Mouse (Mus musculus): ENCODE measurements at regions not wholly inside any gene's neighbourhood (a gene's known extent, or its start where the extent isn't known, plus 50 kb on each side); places are given as distances from the start of the nearest gene placed in this dataset.

GRCm38 (mm10) chr4:131161501-131161900 lies 217.3 kb downstream of the Matn1 start:
- no peak for DNase-seq

- DNase-seq, result no peak
Observed at GRCm38 (mm10) chr4:131163782-131164315, 219.7 kb downstream of the Matn1 start.

DNA sequence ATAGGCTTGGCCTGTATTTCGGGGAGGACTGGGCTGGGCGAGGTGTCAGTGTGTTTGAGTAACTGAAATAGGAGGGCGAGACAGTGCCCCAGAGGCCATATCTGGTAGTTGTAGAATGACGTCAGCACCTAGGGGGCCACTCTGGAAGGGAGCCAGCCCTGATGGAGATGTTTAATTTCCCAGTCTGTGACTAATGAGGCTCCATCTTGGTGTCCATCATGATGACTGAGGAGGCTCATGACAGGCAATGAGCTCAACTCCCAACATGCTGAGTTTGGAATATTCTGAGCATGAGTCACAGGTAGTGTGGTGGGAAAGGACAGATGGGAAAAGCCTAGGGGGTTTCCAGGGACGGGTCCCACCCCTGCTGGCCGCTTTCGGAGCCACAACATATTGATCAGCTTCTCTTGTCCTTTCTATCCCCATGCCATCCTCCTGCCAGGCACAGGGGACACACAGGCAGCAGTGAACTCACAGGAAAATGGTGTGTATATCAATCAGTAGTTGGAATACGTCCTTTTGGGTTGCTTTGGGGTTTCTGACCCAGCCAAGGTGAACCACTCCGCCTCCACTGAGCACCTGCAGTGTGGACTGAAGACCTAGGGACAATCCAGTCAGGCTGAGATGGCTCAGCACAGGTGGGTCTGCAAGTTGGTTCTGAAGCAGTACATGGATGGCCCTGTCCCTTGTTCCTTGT lies 222.5 kb downstream of the Matn1 start:
- no peak for DNase-seq

DNA sequence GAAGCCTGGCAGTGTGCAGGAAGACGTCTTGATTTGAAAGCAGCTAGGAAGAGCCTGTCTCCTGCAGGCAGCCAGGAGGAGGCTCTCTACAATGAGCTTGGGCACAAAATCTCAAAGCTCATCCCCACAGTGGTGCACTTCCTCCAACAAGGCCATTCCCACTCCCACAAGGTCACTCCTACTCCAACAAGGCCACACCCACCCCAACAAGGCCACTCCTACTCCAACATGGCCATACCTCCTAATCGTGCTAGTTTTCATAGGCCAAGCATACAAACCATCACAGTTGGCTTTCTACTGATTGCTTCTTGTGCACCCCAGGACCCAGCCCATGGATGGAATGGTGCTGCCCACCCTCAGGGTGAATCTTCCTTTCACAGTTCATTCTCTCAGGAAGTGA lies 223.7 kb downstream of the Matn1 start:
- DNase-seq, result no peak

GRCm38 (mm10) chr4:131173783-131174460 lies 229.7 kb downstream of the Matn1 start:
- peak; percentile 4 for DNase-seq

DNA sequence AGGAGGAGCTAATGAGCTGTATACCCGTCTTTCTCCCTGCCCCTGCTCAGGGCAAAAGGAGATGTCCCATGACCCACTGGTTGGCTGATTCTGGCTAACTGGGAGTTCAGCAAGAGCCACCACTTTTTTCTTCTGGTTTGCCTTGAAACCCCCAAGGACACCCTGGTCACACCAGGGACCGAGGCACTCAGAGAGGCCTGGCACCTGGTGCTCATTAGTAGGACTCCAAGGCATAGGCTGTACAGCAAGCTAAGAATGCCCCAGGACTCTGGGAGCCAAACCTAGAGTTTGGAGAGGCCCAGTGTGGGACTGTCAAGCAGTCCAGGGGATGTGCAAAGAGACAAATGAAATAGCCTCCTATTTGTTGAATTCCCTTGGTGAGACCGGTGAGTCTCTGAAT lies 232.5 kb downstream of the Matn1 start:
- no peak for DNase-seq

DNA sequence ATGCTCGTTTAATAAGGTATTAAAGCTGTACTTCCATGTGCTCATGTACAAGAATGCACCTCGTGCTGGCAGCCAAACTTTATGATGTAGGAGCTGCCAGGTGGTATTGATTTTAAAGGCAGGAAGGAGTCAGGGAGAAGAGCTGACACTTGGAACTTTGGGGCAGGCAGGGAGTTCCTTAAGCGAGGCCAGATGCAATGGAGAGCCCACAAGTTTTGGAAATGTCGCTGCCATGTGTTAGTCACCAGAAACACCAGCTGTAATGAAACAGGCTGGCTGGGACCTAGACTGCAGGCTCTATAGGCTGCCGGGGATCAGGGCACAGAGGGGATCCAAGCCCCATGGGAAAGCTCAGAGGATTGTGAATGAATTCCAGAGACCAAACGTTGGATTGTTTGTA lies 233.7 kb downstream of the Matn1 start:
- no peak for DNase-seq

GRCm38 (mm10) chr4:131178642-131179041 lies 234.5 kb downstream of the Matn1 start:
- peak; percentile 8 for DNase-seq

DNA sequence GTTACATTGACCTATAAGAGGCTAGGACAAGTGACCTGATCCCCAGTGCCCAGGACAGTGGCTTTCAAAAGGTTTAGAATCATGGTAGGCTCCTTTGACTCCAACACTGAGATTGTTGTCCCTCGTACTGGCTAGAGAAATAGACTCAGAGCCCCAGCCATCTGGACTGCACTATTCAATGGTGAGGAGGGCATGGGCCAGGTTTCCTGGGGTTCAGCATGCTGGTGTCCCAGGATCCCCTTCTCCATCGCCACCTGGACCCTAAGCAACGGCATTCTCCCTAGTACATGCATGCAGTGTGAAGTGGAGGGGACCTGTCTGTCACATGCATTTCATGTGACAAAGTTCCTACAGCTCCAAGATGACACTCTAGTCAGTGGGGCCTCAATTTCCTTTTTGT lies 243.9 kb downstream of the Matn1 start:
- DNase-seq, result no peak

DNA sequence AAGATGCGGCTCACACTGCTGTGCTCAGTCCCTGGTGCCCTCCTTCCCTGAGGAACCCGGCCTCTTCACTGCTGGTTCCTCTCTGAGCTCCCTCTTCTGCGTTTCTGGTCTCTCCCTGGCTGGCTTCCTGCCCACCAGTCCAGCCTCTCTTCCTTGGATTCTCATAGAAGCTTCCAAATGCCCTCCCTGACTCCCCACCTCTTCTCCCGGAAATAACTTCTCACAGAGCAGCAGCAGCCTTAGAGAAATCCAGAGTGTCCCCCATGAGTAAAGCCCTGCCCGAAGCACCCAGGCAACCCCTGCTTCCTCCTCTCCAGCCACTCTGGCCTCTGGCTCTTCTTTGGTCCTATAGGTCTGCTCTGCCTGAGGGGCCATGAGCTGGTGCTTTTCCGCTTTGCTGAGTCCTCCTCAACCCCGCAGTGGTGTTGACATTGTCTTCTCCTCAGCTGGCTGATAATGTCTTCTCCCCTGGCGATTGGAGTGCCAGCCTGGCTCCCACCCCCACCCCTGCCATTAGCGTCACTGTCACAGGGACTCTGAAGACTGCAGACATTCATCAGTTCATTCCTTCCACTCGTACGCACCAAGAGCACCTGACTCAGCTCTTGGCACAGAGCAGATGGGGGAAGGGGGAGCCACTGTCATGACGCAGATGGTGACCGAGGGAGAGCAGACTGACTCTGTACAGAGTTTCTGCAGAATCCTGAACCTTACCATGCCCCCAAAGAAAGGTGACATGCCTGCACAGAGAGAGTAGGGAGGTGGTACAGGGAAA lies 247.1 kb downstream of the Matn1 start:
- DNase-seq, result no peak

DNA sequence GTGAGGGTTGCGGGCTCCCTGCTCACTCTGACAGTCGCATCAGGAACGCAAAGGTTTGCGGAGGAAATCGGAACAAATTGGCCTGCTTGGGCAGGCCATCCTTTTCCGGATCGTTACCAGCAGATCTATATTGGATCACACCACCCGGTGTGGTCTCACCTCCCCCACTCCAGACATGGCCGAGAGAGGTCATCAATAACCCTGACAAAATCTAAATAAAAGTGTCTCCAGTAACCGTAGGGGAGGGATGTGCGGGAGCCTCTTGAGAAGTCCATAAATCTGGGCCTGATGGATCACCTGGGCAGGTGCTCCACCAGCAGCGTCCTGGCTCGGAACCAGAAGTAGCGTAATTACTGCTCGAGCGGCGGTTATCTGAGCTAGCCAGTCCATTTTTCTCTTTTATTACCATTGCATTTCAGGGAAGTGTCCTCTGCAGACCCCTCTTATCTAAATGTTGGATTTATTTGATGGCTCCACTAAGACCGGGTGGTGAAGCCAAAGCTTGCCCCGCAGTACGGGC lies 249.8 kb downstream of the Matn1 start:
- DNase-seq, result no peak

DNA sequence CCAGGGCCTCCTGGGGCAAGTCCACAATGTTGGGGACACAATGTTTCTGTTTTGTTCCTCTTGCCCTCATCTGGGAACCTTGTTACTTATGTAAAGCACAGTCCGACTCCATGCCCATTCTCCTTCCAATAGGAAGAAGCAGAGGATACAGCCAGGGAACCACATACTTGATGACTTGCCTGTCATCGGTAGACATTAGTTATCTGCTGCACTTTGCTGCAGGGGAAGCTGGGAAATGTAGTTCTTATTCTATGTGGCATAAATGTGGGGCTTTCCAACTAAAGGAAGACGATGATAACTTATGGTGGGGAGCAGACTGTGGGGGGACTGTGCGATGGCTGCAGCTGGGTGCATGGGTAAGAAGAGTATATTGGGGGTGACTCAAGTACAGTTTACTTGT lies 252.0 kb downstream of the Matn1 start:
- no peak for DNase-seq

GRCm38 (mm10) chr4:131203721-131204120 lies 259.5 kb downstream of the Matn1 start:
- DNase-seq, result no peak

- no peak for DNase-seq
Observed at GRCm38 (mm10) chr4:131204722-131205121, 260.5 kb downstream of the Matn1 start.

DNA sequence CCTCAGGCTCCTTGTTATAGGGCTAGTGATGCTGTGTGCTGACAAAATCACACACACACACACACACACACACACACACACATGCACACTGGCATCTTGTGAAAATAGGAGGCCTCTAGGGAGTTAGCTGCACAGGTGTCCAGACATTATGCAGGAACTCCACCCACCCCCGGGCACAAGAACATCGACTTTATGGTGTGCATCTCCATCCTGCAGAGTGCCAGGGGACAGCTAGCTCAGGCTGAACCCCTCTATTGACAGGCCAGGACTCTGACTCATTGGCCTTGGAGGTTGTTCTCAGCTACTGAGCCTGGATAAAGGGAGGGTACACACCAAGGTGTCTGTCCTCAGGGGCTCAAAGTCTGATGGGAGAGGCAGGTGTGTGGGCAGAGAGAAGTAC lies 260.9 kb downstream of the Matn1 start:
- no peak for DNase-seq

- no peak for DNase-seq
Observed at GRCm38 (mm10) chr4:131205685-131206084, 261.5 kb downstream of the Matn1 start.

- no peak for DNase-seq
Observed at GRCm38 (mm10) chr4:131206181-131206885, 262.1 kb downstream of the Matn1 start.

DNA sequence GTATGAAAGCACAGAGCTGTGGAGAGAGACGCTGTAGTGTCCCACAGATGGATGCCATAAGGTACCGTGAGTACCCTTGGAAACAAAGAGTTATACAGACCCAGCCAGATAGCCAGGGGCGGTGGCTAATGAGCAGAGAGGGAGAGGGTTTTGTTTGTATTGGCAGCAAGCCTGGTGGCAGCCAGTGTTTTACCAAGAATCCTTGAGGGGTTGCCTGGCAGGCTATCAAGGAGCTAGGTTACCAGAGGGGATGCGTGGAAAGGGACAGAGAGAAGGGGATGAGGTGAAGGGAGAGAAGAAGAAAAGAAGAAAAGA lies 262.7 kb downstream of the Matn1 start:
- DNase-seq, result no peak

- DNase-seq, result no peak
Observed at GRCm38 (mm10) chr4:131207249-131207648, 263.1 kb downstream of the Matn1 start.

DNA sequence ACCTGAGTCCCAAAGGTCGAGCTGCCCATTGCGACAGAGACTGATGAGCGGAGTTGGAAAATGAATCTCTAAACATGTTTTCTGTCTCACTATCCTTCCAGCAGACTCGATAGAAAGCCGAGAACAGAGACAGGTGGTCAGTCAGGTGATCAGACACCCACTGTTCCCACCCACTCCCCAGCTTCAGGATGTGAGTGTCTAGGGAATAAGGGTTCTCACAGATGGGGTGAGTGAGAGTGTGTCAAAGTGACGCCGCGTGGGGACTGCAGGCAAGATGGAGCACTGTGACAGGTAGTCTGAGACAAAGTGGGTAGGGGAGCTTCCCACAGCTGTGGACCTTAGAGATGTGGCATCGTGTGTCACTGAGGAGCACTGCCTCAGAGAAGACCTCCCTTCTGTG lies 264.0 kb downstream of the Matn1 start:
- no peak for DNase-seq

DNA sequence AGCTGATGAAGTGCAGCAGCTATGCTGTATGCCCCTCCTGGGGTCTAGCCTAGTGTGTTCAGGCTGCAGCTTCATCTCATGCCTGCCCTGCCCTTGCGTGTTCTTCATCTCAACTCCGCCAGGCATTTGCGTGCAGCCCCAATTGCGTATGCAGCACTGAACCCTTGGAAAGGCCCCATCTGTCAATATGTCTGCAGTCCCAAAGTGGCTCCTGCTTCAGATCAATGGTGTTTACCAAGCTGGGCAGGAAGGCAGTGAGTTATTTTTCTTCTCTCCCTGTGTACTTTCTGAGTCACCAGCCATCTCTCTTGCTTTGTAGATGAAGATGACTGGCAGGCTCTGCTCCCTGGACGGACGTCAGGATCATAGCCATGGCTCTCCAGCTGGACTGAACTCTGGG lies 264.5 kb downstream of the Matn1 start:
- DNase-seq, result no peak

GRCm38 (mm10) chr4:131212711-131213110 lies 268.5 kb downstream of the Matn1 start:
- DNase-seq, result no peak

DNA sequence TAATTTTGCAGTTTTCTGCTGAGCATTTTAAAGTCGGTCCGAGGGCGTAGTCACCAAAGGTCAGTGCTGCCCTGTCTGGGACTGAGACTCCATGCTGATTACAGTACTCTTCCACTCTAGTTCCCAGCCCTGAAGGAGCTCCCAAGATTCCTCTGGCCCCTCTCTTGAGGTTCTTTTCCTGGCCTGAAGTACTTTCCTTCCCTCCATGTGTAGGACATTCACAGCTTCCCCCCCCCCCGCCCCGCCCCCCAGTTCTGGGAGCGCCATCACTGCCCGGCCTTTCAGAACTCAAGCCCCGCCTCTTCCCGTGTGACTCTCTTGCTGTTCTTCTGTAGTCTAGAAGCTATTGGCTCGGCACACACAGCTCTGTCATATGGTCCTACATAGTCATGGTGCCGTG lies 271.5 kb downstream of the Matn1 start:
- DNase-seq, result no peak

Measured in kidney, adult 9 months (tissue).